Mouse (Mus musculus): ENCODE measurements around the gene Fam183b. TPM values are rescaled to one million over a fixed set of nuclear protein-coding genes. Genes with fewer than 3 reads are reported as not detected.

The Fam183b gene
- total and polyA plus RNA-seq, 3 experiments = 0.78 TPM; not detected in 2

Other genes starting within 250 kb of the Fam183b start
- gene Olfr328, start 246.3 kb downstream of the Fam183b start, total RNA-seq (2021) = not detected
- gene Olfr328, start 246.3 kb downstream of the Fam183b start, polyA plus RNA-seq (2012; rRNA removed) = not detected in 2 replicates
- not detected for gene Olfr224, start 231.4 kb downstream of the Fam183b start, total RNA-seq (2021)
- 0.61 and 1.3 TPM in 2 replicates for gene Olfr224, start 231.4 kb downstream of the Fam183b start, polyA plus RNA-seq (2012; rRNA removed)
- gene Olfr325, start 224.2 kb downstream of the Fam183b start, total RNA-seq (2021) = not detected
- not detected in 2 replicates for gene Olfr325, start 224.2 kb downstream of the Fam183b start, polyA plus RNA-seq (2012; rRNA removed)
- gene Olfr324, start 206.8 kb downstream of the Fam183b start, total RNA-seq (2021) = not detected
- gene Olfr324, start 206.8 kb downstream of the Fam183b start, polyA plus RNA-seq (2012; rRNA removed) = not detected in 2 replicates
- gene 2210407C18Rik, start 185.9 kb downstream of the Fam183b start, total RNA-seq (2021) = 10 to 100 TPM in 1 of 2 experiments, 1 to 10 TPM in 1; 7.6 to 11.4 TPM
- 1.5 and 3.6 TPM in 2 replicates for gene 2210407C18Rik, start 185.9 kb downstream of the Fam183b start, polyA plus RNA-seq (2012; rRNA removed)
- gene Olfr323, start 171.5 kb downstream of the Fam183b start, total RNA-seq (2021) = not detected
- not detected in 2 replicates for gene Olfr323, start 171.5 kb downstream of the Fam183b start, polyA plus RNA-seq (2012; rRNA removed)
- gene Trim58, start 161.5 kb downstream of the Fam183b start, total RNA-seq (2021) = under 1 TPM in 1 of 2 experiments, not detected in 1; 0.20 TPM
- 0.06 TPM in 1 of 2 replicates, not detected in the other for gene Trim58, start 161.5 kb downstream of the Fam183b start, polyA plus RNA-seq (2012; rRNA removed)
- not detected for gene Olfr322, start 143.2 kb downstream of the Fam183b start, total RNA-seq (2021)
- gene Olfr322, start 143.2 kb downstream of the Fam183b start, polyA plus RNA-seq (2012; rRNA removed) = not detected in 2 replicates
- gene Olfr320, start 120.9 kb downstream of the Fam183b start, total RNA-seq (2021) = not detected
- gene Olfr320, start 120.9 kb downstream of the Fam183b start, polyA plus RNA-seq (2012; rRNA removed) = not detected in 2 replicates
- gene Olfr319, start 102.8 kb downstream of the Fam183b start, total RNA-seq (2021) = not detected
- not detected in 2 replicates for gene Olfr319, start 102.8 kb downstream of the Fam183b start, polyA plus RNA-seq (2012; rRNA removed)
- gene Olfr318, start 77.9 kb downstream of the Fam183b start, total RNA-seq (2021) = not detected
- gene Olfr318, start 77.9 kb downstream of the Fam183b start, polyA plus RNA-seq (2012; rRNA removed) = not detected in 2 replicates
- not detected for gene Olfr317, start 62.7 kb downstream of the Fam183b start, total RNA-seq (2021)
- not detected in 2 replicates for gene Olfr317, start 62.7 kb downstream of the Fam183b start, polyA plus RNA-seq (2012; rRNA removed)
- not detected for gene Olfr316, start 49.2 kb downstream of the Fam183b start, total RNA-seq (2021)
- gene Olfr316, start 49.2 kb downstream of the Fam183b start, polyA plus RNA-seq (2012; rRNA removed) = not detected in 2 replicates
- gene Olfr315, start 28.8 kb downstream of the Fam183b start, total RNA-seq (2021) = not detected
- gene Olfr315, start 28.8 kb downstream of the Fam183b start, polyA plus RNA-seq (2012; rRNA removed) = not detected in 2 replicates
- gene Olfr314, start 19.0 kb downstream of the Fam183b start, total RNA-seq (2021) = not detected
- gene Olfr314, start 19.0 kb downstream of the Fam183b start, polyA plus RNA-seq (2012; rRNA removed) = not detected in 2 replicates
- gene Olfr313, start 13.0 kb upstream of the Fam183b start, total RNA-seq (2021) = not detected
- gene Olfr313, start 13.0 kb upstream of the Fam183b start, polyA plus RNA-seq (2012; rRNA removed) = not detected in 2 replicates
- not detected for gene Olfr312, start 27.3 kb upstream of the Fam183b start, total RNA-seq (2021)
- gene Olfr312, start 27.3 kb upstream of the Fam183b start, polyA plus RNA-seq (2012; rRNA removed) = not detected in 2 replicates
- gene Olfr311, start 37.3 kb upstream of the Fam183b start, total RNA-seq (2021) = not detected
- gene Olfr311, start 37.3 kb upstream of the Fam183b start, polyA plus RNA-seq (2012; rRNA removed) = not detected in 2 replicates
- gene Gm12258, start 45.2 kb upstream of the Fam183b start, total RNA-seq (2021) = 1 to 10 TPM in 1 of 2 experiments, under 1 TPM in 1; 0.77 to 1.3 TPM
- gene Gm12258, start 45.2 kb upstream of the Fam183b start, polyA plus RNA-seq (2012; rRNA removed) = 1.3 and 2.8 TPM in 2 replicates
- 1 to 10 TPM; 2.1 TPM for gene 2810021J22Rik, start 65.3 kb upstream of the Fam183b start, total RNA-seq (2021)
- 3.1 TPM in 2 replicates for gene 2810021J22Rik, start 65.3 kb upstream of the Fam183b start, polyA plus RNA-seq (2012; rRNA removed)
- 1 to 10 TPM; 2.9 to 3.7 TPM for gene Zfp39, start 102.3 kb upstream of the Fam183b start, total RNA-seq (2021)
- 0.88 and 1.2 TPM in 2 replicates for gene Zfp39, start 102.3 kb upstream of the Fam183b start, polyA plus RNA-seq (2012; rRNA removed)
- not detected for gene Btnl10, start 115.9 kb upstream of the Fam183b start, total RNA-seq (2021)
- 0.04 and 0.09 TPM in 2 replicates for gene Btnl10, start 115.9 kb upstream of the Fam183b start, polyA plus RNA-seq (2012; rRNA removed)
- 100 to 1,000 TPM; 164 to 177 TPM for gene Rnf187, start 137.0 kb upstream of the Fam183b start, total RNA-seq (2021)
- gene Rnf187, start 137.0 kb upstream of the Fam183b start, polyA plus RNA-seq (2012; rRNA removed) = 182 and 190 TPM in 2 replicates
- gene Hist3h2ba, start 147.0 kb upstream of the Fam183b start, total RNA-seq (2021) = 1 to 10 TPM in 1 of 2 experiments, under 1 TPM in 1; 0.81 to 1.1 TPM
- 0.67 and 1.5 TPM in 2 replicates for gene Hist3h2ba, start 147.0 kb upstream of the Fam183b start, polyA plus RNA-seq (2012; rRNA removed)
- gene Hist3h2a, start 152.7 kb upstream of the Fam183b start, total RNA-seq (2021) = 10 to 100 TPM; 13.6 to 14.0 TPM
- 12.6 and 15.4 TPM in 2 replicates for gene Hist3h2a, start 152.7 kb upstream of the Fam183b start, polyA plus RNA-seq (2012; rRNA removed)
- under 1 TPM in 1 of 2 experiments, not detected in 1; 0.07 TPM for gene Trim17, start 152.7 kb upstream of the Fam183b start, total RNA-seq (2021)
- 0.20 and 0.37 TPM in 2 replicates for gene Trim17, start 152.7 kb upstream of the Fam183b start, polyA plus RNA-seq (2012; rRNA removed)
- gene Trim11, start 176.1 kb upstream of the Fam183b start, total RNA-seq (2021) = 10 to 100 TPM; 11.9 to 14.0 TPM
- gene Trim11, start 176.1 kb upstream of the Fam183b start, polyA plus RNA-seq (2012; rRNA removed) = 14.3 and 19.4 TPM in 2 replicates

Measured in heart, adult 2 months (tissue).